Mouse (Mus musculus): ENCODE results near the gene Clec16a.

The Clec16a gene

GRCm38 (mm10) chr16:10640041-10640440, 94.9 kb downstream of the Clec16a start:
- DNase-seq (ENCODE audit: extremely low spot score, low read depth, low spot score) = peak; percentile 28

- no peak for DNase-seq (ENCODE audit: extremely low spot score, low read depth, low spot score)
These were observed 96.0 kb downstream of the Clec16a start for GRCm38 (mm10) chr16:10641146-10641545.

DNA sequence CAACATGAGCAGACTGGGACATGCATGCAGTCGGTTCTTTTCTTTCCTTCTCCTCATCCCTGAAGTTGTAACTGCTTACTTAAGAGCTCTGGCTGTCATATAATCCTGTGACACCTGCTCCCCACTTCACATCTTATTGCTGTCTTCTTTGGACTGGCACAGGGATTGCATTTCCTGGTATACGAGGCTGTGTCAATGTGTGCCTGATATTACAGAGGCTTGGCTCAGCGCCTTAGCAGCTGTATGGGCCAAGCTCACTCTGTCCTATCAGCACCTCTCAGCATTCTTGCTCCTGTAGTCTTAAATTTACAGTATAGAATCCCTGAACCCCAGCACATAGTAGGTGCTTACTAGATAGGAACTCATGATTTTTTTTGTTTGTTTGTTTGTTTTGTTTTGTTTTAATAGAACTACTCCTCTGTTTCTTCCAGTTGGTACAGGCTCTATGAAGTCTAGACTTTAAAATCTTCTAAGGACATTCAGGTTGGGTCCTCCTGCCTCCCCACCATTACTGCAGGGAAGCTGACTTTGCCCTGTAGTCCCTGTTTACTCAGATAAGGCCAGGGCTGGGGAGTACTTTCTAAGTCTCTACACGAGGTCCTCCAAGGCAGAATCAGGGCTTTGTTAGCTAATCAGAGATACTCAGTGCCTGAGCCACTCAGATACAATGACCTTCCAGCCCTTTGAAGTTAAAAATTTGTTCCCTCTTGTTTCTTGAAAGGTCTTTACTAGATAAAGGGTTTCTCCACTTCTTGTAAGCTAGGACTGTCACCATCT, 97.9 kb downstream of the Clec16a start:
- DNase-seq (ENCODE audit: extremely low spot score, low read depth, low spot score) = no peak

GRCm38 (mm10) chr16:10644238-10644637, 99.1 kb downstream of the Clec16a start:
- no peak for DNase-seq (ENCODE audit: extremely low spot score, low read depth, low spot score)

DNA sequence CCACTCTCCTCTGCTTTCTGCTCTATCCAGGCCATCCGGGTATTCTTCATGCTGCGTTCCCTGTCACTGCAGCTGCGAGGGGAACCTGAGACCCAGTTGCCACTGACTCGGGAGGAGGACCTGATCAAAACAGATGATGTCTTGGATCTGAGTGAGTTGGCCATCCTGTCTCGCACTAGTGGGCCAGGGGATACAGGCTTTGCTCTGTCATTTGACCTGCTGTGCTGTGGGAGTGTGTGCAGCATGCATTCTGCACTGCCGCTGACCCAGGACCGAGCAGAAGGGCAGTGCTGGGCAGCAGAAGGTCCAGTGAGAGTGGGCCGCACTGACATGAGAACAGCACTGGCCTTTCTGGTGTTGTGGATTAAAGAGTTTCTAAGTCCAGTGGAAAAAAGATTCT, 99.6 kb downstream of the Clec16a start:
- no peak for DNase-seq (ENCODE audit: extremely low spot score, low read depth, low spot score)

DNA sequence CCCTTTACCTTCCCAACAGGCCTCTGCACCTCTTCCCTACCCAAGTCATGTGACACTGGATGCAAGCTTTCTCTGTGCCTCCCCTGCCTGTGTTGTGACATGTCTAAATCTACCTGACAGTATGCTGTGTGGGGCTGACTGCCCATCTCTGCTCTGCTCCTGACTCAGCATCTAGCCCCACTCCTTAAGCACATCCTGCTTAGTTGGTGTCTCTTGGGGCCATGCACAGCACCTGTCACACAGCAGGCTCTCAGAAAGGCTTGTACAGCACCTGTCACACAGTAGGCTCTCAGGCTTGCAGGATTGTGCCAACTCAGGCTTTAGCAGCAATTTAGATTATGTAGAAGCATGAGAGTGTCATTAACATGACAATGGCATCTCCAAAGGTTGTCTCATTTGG, 106.7 kb downstream of the Clec16a start:
- DNase-seq (ENCODE audit: extremely low spot score, low read depth, low spot score) = no peak

DNA sequence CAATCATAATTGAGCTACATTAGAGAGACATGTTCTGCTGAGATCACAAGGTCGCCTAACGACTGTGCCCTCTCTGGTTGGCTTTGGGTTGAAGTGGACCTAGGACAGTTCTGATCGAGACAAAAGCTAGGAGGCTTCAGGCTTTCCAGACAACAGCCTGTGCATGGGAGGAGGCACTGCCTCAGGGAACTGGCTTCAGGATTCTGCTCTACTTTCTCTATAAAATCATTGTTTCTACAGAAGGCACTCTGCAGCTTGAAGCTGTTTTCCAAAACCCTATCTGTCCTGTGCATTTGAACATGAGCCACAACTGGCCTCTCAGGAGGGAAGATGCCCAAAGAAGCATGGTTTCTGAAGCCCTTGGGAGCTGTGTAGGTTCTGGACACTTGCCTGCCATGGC, 107.8 kb downstream of the Clec16a start:
- DNase-seq (ENCODE audit: extremely low spot score, low read depth, low spot score) = no peak

DNA sequence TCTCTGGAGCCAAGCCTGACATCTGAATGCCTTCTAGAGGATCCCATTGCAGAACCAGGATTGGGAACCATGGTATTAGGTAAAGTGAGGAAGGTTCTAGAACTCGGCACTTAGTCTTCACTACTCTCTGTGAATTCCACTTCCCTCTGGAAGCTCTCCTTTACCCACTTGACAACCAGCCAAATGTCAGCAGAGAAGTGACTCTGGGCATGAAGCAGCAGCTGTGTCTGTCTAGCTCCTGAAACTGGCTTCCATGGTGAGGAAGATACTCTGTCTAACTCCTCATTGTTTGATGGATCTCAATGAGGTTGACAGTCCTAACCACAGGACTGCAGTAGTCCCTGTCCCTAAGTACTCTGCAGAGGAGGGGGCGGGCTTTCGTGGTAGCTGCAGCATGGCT, 110.1 kb downstream of the Clec16a start:
- no peak for DNase-seq (ENCODE audit: extremely low spot score, low read depth, low spot score)

DNA sequence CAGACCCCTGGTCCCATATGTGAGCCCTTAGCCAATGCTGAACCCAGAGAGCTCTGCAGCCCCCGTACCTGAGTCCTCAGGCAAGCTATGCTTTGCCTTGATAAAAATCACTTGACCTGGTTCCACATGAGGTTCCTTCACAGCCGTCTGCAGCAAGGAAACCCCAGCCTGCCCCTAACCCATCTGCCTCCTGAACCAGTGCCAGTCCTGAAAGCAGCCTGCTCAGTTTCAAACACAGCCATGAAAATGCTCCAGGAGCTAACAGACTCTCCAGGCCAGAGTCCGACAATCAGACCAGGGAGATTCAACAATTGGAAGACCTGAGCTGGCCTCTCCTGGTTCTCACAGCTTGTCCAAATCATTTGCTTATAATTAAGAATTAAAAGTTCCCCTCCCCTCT, 110.8 kb downstream of the Clec16a start:
- DNase-seq (ENCODE audit: extremely low spot score, low read depth, low spot score) = no peak

GRCm38 (mm10) chr16:10656461-10656860, 111.3 kb downstream of the Clec16a start:
- DNase-seq (ENCODE audit: extremely low spot score, low read depth, low spot score) = peak; percentile 47

DNA sequence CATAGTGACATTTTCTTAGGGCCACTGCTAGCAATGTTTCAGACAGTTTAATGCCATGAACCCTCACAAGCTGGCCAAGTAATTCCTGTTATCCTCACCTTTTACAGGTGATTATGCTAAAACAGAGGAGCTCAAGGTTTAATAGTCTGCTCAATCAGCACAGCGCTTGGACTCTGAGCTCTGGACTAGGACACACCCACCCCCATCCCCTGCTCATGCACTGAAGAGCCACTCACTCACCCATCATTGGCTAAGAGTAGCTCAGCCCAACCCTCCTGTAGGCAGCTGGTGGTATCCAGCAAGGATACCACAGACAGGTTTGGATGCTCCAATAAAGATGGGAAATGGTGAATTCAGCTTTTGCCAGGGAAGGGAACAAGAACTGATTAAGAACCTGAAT, 111.8 kb downstream of the Clec16a start:
- DNase-seq (ENCODE audit: extremely low spot score, low read depth, low spot score) = no peak

- no peak for DNase-seq (ENCODE audit: extremely low spot score, low read depth, low spot score)
These were observed 114.1 kb downstream of the Clec16a start for GRCm38 (mm10) chr16:10659211-10659610.

GRCm38 (mm10) chr16:10660526-10660925, 115.4 kb downstream of the Clec16a start:
- DNase-seq (ENCODE audit: extremely low spot score, low read depth, low spot score) = no peak

GRCm38 (mm10) chr16:10661385-10661784, 116.2 kb downstream of the Clec16a start:
- DNase-seq (ENCODE audit: extremely low spot score, low read depth, low spot score) = no peak

DNA sequence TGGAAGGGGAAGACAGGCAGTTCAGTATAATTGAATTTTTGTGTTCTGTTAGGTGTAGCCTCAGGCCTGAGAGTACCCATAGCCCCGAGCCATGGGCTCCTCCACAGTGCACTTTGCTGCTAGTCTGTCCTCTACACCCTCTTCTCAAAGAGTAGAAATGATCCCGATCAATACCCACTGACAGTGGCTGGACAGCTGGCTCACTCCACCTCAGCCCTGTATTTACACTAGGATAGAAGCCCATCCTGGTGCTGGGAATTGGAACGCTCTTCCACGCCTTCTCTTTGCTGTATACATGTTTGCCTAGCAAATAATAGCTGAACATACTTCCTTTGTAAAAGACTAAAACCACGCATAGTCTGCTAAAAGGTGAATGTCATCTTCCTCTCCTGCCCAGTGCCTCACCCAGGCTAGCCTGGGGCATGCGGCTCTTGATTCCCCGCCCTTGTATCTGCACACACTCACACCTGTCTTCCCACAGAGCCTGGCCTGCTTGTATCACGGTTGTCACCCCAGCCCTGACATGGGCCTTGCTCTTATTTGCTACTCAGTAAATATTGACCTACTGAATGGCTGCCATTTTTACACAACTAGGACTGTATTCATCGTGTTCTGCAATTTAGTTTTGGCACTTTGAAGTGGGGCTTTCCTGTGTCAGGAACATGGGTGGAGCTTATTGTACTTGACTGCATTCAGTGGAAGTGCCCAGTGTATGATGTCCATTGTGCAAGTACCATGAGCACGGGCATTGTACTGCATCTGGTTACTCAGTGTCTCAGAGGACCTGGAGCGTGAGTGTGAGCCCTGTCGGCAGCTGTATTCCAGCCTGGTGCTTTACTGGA, 119.0 kb downstream of the Clec16a start:
- no peak for DNase-seq (ENCODE audit: extremely low spot score, low read depth, low spot score)

GRCm38 (mm10) chr16:10664921-10665894, 120.1 kb downstream of the Clec16a start:
- DNase-seq (ENCODE audit: extremely low spot score, low read depth, low spot score) = no peak

DNA sequence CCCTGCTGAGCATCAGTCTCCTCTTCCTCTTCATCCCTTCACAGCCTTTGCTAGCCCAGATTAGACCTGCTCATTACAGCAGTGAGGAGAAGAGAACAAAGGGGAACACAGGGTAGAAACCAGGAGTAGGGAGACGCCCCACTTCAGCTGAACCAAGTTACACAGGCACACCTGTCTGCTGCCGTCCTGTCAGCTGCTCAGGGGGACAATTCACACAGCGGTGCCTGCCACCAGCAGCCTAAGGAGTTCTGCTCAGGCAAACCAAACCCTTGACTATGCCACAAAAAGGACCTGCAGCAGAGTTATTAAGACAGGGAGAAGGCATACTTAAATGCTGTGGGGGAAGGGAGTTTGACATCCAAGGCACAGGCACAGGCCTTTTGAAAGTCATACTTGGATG, 121.6 kb downstream of the Clec16a start:
- DNase-seq (ENCODE audit: extremely low spot score, low read depth, low spot score) = no peak

GRCm38 (mm10) chr16:10668453-10668852, 123.3 kb downstream of the Clec16a start:
- DNase-seq (ENCODE audit: extremely low spot score, low read depth, low spot score) = no peak

- DNase-seq (ENCODE audit: extremely low spot score, low read depth, low spot score) = no peak
These were observed 124.0 kb downstream of the Clec16a start for GRCm38 (mm10) chr16:10668991-10669703.

DNA sequence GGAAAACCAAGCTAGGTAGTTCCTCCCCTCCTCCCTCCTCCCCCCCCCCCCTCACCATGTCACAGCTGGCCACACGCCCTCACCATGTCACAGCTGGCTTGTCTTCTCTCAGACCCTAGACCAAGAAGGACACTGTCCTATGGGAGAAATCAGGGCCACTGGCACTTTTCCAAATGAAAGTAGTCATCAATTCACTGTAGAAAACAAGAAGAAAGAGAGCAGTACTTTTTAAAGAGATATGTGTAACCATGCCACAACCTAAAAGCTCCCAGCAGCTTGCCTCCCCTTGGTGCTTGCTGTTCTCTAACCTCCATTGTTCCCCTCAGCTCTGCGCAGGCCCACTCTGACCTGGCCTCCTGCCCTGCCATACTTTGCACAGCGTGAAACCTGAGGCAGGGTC, 124.8 kb downstream of the Clec16a start:
- DNase-seq (ENCODE audit: extremely low spot score, low read depth, low spot score) = no peak

All from hindlimb bud, embryonic 11.5 days (tissue).